Mouse (Mus musculus) olfactory bulb, adult 2 months (tissue): ENCODE measurements around the gene Tshz2. TPM values are rescaled to one million over a fixed set of nuclear protein-coding genes. Genes with fewer than 3 reads are reported as not detected.

Experiments used
- H3K27ac ChIP-seq: fragments of 200-500 bp; 2 replicates; pipeline ENCODE4 v1.5.1; 2012; ENCODE audit warnings: low read depth, low read length; ENCODE audit not compliant: insufficient read depth
- H3K4me1 ChIP-seq: fragments of 200-500 bp; 2 replicates; pipeline ENCODE4 v1.6.1; 2012; ENCODE audit warnings: low read length; ENCODE audit not compliant: control insufficient read depth, insufficient read depth
- H3K4me3 ChIP-seq: fragments of 200-500 bp; 2 replicates; pipeline ENCODE4 v1.5.1; 2012; ENCODE audit warnings: mild to moderate bottlenecking, low read depth, low read length, moderate library complexity; ENCODE audit not compliant: insufficient read depth
- CTCF ChIP-seq: fragments of 200-500 bp; IDR thresholded peaks from 2 replicates; pipeline ENCODE4 v1.5.1; 2012; ENCODE audit warnings: low read depth, mild to moderate bottlenecking, low read length, moderate library complexity; ENCODE audit not compliant: insufficient read depth
- POLR2A ChIP-seq: fragments of 200-500 bp; IDR thresholded peaks from 2 replicates; pipeline ENCODE4 v1.6.1; 2012; ENCODE audit warnings: mild to moderate bottlenecking, low read depth, low read length, moderate library complexity; ENCODE audit not compliant: insufficient read depth
- WGBS: fragments of 180-500 bp; shearing (Covaris S2); methylation state at CpG from one replicate; pipeline ENCODE4 v1.1.7; 2018; 5-methylcytosine and 5-hydroxymethylcytosine counted together
- polyA plus RNA-seq: library from polyadenylated mRNA; stranded (reverse); fragments of >200 nt; gene quantifications from 2 replicates; pipeline ENCODE4 v1.2.4, GENCODE M21; 2012; ENCODE audit warnings: low replicate concordance; ENCODE audit not compliant: missing spikeins, insufficient read depth, insufficient read length

Tshz2 gene
- polyA plus RNA-seq, 1 experiment = not detected

- Histone ChIP-seq H3K4me3 (no peak overlapping the region), H3K4me1 (peaks cover 3% of the 10 kb centered on the region; the same call in 1 of the 2 replicates), H3K27ac (no peak overlapping the region)
- 89% methylated on average over 8 of the region's 8 CpGs for WGBS
- TF ChIP-seq CTCF = no peak
- no peak for TF ChIP-seq POLR2A
Measured at GRCm38 (mm10) chr2:169924177-169924810, 291.5 kb downstream of the Tshz2 start.

GRCm38 (mm10) chr2:169925466-169925865 is 292.7 kb downstream of the Tshz2 start:
- Histone ChIP-seq H3K27ac (no peak overlapping the region), H3K4me3 (no peak overlapping the region), H3K4me1 (peaks cover 3% of the 10 kb centered on the region; the same call in 1 of the 2 replicates)
- TF ChIP-seq CTCF (no peak), POLR2A (no peak)
- 70% methylated on average over 5 of the region's 5 CpGs for WGBS

GRCm38 (mm10) chr2:169926016-169926415 is 293.2 kb downstream of the Tshz2 start:
- WGBS = 75% methylated on average over 11 of the region's 11 CpGs
- H3K4me3 ChIP-seq = no peak overlapping the region
- no peak overlapping the region for H3K27ac ChIP-seq
- H3K4me1 ChIP-seq = peaks cover 3% of the 10 kb centered on the region; the same call in 1 of the 2 replicates
- no peak for TF ChIP-seq CTCF
- TF ChIP-seq POLR2A = no peak

- TF ChIP-seq POLR2A = no peak
- no peak for TF ChIP-seq CTCF
- H3K4me1 ChIP-seq = peaks cover 3% of the 10 kb centered on the region; the same call in 1 of the 2 replicates
- H3K27ac ChIP-seq = no peak overlapping the region
- no peak overlapping the region for H3K4me3 ChIP-seq
- 78% methylated on average over 2 of the region's 2 CpGs for WGBS
Measured at GRCm38 (mm10) chr2:169927401-169927800, 294.6 kb downstream of the Tshz2 start.

- Histone ChIP-seq H3K4me1 (peaks cover 3% of the 10 kb centered on the region; the same call in 1 of the 2 replicates), H3K27ac (no peak overlapping the region), H3K4me3 (no peak overlapping the region)
- TF ChIP-seq POLR2A = no peak
- no peak for TF ChIP-seq CTCF
- 42% methylated on average over 14 of the region's 14 CpGs for WGBS
Measured at GRCm38 (mm10) chr2:169928447-169929120, 295.8 kb downstream of the Tshz2 start.

- peak overlapping the region; percentile 16; the same call in 1 of the 2 replicates for H3K4me3 ChIP-seq
- H3K4me1 ChIP-seq = peaks cover 3% of the 10 kb centered on the region; the same call in 1 of the 2 replicates
- no peak overlapping the region for H3K27ac ChIP-seq
- TF ChIP-seq CTCF (no peak), POLR2A (no peak)
- WGBS = 48% methylated on average over 23 of the region's 23 CpGs
Measured at GRCm38 (mm10) chr2:169929540-169930497, 297.0 kb downstream of the Tshz2 start.

- Histone ChIP-seq H3K4me3 (no peak overlapping the region), H3K4me1 (no peaks in the 10 kb centered on the region), H3K27ac (no peak overlapping the region)
- TF ChIP-seq POLR2A (no peak), CTCF (no peak)
- 84% methylated on average over 6 of the region's 6 CpGs for WGBS
Measured at GRCm38 (mm10) chr2:169935642-169936041, 302.8 kb downstream of the Tshz2 start.

- H3K4me1 ChIP-seq = no peaks in the 10 kb centered on the region
- WGBS = 84% methylated on average over 16 of the region's 16 CpGs
- H3K4me3 ChIP-seq = no peak overlapping the region
- TF ChIP-seq POLR2A (no peak), CTCF (no peak)
- no peak overlapping the region for H3K27ac ChIP-seq
Measured at GRCm38 (mm10) chr2:169940297-169941142, 307.7 kb downstream of the Tshz2 start.
